Mouse (Mus musculus): ENCODE data around the gene Btbd9.

Gene Btbd9

DNA sequence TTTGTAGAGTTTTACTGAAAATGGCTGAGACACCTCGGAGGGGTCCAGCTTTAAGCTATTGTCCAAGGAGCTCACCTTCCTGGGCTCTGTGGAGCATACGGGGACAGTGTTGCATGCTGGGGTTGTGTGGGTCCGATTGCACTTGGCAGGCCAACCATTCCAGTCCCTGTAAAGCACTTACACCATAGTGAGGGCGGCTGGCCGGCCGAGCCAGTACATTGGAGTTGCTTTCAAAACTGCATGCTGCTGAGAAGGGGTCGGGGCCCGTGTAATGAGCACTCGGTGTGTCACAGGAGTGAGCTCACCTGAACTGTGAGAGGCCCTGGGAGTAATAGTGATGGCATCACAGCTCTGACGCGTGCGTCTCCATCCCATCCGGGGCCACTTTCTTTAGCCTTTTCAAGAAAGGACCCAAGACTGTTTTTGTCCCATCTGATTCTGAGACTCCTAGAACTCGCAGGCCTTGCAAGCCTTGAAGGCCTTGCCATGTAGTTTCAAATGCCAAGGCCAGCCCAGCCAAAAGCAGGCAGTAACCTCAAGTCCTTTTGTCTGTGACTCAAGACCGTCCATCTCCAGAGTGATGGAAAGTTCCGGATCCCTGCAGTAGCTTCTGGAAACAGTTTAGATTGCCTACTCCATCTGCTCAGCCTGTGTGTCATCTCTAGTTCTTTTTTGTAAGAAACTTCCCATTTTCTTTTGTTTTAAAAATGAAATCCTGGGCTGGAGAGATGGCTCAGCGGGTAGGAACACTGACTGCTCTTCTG lies 371.0 kb downstream of the Btbd9 start:
- DNase-seq (ENCODE audit: low spot score in 2 of 2), result no peak

DNA sequence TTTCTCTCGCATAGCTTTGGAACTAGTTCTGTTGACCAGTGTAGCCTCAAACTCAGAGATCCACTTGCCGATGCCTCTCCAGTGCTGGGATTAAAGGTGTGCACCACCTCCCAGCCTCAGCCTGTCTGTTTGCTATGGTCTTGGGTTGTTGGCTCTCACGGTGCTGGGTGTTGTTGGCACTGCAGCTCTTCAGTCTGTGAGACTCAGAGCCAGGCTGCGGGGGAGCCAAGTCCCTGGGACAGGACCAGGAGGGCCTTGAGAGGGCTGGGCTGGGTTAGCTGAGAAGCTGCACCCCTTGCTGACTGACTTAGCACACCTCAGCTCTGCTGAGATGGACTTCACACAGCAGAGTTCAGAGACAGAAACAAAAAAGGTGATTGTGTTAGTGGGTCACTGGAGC lies 376.0 kb downstream of the Btbd9 start:
- DNase-seq (ENCODE audit: low spot score in 2 of 2), result no peak

DNA sequence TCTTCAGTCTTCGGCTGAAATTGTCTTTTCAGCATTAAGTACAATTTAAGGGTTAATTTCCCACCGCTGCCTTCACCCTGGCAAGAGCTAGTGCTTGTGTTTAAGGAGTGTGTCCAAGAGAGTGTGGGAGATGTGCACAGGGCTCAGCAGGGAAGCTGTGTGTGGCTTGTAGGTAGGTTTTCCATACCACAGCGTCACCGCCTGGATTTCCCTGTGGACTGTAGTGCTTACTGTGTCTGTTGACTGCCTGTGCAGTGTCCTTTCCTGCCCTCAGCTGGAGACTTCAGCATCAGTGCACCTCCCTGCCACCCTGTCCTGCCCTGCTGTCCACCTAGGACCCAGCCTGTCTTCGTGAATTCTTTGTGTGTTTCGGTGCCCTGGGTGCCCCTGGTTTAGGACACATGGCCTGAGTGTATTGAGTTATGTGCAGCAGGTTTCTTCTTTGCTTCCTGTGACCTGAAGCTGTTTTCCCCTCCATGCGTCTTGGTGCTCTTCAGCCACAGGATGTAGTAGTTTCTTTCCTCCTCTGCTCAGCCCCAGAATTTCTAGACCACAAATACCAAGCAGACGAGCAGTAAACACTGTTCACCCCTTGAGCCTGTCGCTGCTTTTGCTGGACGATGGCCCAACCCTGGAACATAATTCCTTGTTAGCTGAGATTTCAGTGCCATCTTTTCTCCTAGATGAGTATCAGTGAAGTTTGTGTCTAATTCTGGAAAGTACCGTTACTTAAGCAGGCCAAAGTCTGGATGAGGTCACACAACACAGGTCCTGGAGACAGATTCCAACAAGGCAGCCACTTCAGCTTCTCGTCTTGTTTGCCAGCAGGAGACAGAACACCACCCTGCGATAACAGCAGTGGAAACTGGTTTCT lies 376.7 kb downstream of the Btbd9 start:
- no peak for DNase-seq (ENCODE audit: low spot score in 2 of 2)

DNA sequence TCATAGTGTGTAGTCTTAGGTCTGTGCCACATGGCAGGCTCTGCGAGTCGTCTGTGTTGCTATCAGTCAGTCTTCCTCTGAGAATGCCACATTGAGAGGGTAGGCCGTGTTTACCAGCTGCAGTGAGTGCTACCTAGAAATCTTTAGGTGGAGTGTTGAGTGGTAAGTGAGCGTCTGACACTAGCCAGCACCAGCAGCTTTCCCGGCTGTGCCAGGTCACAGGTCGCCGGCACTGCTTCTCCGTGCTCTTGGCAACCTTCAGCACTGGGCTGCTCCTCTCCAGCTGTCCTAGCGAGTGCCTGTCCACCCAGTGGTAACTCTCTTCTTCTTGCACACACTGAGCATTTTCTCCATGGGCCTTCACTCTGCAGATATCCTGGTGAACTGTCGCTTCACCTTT lies 377.9 kb downstream of the Btbd9 start:
- peak; percentile 48 to 52 for DNase-seq (ENCODE audit: low spot score in 2 of 2)

DNA sequence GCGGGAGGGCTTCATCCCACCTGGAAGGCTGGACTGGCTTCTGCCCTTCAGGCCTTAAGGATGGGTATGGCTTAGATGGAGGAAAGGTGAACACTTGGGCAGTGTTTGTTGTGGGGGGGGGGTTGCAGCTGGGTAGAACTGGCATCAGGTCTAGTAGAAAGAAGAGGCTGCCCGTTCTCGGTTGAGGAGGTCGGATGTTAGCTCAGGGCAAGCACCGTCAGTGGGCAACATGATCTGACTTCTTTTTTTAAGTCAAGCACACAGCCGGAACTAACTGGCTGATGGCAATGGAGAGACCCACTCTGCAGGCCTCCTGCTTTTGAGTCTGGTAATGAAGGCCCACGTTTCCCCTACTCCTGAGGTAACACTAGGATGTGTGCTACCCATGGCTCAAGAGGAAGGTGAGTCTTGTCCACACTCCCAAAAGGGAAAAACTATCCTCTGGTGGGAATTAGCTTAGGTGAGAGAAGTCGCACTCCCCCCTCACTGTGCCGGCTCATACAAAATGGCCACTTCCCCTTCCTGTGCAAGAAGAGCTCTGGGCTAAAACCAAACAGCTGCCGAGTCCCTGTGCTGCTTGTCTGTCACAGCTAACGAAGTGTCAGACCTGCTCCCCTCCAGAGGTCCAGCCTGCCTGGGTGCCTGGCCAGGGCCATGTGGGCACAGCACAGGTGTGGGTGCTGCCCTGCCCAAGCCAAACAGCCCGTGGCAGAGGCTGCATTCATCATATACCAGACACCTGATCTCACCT lies 378.8 kb downstream of the Btbd9 start:
- DNase-seq (ENCODE audit: low spot score in 2 of 2), result no peak

DNA sequence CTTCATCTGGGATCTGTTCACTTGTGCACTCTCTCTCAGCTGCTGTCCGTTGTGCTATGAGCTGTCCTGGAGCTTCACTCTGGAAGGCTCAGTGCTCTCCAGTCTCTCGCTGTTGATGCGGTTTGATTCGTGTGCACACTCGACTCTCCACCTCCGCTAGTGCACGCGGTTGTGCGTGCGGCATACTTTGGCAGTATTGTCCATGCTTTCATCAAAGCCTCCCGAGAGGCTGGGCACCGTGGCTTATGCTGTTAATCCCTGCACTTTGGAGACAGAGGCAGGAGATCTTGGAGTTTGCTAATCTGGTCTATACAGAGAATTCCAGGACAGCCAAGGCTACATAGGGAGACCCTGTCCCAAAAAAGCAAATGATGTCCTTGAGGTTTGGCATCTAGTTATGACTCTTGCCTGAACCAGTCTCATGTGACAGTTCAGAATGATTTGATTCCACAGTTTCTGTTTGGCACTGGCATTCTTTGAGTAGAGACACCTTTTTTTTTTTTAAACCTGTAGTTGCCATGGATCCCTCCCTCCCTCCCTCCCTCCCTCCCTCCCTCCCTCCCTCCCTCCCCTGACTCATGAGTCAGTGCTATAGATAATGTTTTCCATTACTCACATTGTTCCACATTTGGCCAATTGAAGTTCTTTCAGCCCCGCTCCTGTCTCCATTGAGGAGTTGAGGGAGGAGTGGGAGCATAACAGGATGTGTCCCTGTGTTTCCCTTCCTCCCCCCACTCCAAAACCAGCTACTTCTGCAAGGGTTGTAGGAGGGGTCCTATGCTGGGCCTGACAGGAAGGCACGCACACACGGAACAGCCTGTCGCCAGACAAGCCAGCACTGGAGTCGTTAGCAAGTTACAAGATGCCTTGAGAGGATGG lies 379.6 kb downstream of the Btbd9 start:
- peak; percentile 35 to 49 for DNase-seq (ENCODE audit: low spot score in 2 of 2)

DNA sequence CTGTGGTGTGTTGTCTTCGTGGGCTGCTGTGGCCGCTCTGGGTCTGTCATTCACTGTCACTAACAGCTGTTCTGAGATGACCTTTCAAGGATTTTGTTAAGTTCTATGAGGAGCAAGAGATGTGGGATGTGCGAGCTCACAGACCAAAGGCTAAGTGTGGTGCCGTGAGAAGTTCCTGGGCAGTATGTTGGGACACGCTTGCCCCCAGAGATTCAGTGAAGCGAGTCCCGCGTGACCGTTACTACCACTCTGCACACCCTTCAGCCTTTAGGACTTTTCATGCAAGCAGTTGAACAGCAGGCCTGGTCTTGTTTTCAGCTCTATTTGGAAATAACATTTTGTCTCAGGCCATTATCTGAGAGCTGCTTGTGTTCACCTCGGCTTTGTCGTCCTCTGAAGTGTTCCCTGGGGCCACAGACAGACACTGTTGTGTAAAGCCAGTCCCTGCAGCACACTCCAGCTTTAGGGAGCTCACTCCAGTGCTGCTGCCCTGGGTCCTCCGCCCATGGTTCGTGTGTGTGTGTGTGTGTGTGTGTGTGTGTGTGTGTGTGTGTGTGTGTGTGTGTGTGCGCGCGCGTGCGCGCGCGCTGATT lies 380.6 kb downstream of the Btbd9 start:
- no peak for DNase-seq (ENCODE audit: low spot score in 2 of 2)

DNA sequence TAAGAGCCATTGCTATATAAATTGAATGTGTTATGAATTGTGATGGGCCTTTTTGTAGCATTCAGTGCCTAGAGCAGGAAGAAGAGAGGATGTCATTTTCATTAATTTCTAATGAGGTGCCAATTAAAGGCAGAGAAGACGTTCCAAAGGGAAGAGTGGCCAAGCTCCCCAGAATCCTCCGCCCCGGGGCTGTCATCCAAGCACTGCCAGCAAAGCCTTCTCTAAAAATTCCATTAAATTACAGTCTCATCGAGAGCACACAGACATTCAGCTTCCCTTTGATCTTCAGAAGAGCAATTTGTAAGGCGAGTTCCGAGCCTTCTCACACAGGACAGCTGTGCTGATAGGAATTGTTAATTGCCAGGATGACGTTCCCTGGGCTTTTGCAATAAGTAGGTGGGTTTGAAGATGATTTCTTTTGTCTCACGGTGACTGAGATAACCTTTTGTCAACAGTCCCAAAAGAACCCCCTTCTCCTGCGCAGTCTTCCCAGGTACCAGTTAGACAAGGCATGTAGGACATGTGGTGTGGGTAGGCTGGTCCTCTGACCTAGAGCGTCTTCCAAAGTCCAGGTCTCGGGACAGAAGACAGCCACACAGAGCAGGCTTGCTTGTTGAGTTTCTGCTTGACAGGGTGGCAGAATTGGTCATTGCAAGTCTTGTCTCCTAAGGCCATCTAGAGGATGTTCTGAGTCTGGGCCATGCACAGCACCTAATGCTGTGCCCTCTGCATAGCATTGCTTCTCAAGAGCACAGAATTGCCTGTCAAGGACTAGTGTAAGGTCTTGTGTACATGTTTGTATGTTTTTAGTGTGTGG lies 381.5 kb downstream of the Btbd9 start:
- no peak for DNase-seq (ENCODE audit: low spot score in 2 of 2)

DNA sequence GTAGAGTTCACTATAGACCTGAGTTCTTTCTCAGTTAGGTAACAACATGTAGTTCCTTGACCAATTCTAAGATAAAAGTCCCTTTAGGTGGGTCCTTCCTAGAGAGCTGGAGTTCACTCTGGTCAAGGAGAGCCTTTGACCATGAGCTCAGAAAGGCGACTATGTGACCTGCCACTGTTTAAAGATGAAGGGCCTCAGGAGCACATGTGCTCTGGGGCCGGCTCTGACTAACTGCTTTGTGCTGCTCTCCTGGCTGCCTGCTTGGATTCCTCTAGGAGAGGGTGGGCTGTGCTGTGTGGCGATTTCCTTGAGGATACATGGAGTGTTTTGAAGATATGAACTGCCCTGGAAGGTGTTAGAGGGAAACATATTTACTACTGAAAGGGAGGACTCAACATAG lies 382.2 kb downstream of the Btbd9 start:
- DNase-seq (ENCODE audit: low spot score in 2 of 2), result no peak

DNA sequence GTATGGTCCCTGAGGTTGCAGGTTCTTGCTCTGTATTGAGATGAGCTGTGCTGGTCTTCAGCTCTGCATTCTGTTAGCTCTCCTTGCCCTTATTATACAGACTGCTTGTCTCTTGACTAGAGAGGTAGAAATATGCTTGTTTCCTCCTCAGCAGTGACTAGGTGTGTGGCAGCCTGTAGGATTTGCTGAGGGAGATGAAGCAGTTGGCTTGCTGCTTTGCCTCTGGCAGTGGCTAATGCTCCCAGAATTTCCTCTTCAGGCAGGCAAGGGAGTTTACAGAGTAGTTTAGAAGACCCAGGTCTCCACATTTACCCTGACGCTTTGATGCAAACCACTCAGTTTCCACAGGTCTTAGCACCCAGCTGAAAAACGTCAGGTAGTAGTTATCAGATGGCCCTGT lies 382.7 kb downstream of the Btbd9 start:
- no peak for DNase-seq (ENCODE audit: low spot score in 2 of 2)

DNA sequence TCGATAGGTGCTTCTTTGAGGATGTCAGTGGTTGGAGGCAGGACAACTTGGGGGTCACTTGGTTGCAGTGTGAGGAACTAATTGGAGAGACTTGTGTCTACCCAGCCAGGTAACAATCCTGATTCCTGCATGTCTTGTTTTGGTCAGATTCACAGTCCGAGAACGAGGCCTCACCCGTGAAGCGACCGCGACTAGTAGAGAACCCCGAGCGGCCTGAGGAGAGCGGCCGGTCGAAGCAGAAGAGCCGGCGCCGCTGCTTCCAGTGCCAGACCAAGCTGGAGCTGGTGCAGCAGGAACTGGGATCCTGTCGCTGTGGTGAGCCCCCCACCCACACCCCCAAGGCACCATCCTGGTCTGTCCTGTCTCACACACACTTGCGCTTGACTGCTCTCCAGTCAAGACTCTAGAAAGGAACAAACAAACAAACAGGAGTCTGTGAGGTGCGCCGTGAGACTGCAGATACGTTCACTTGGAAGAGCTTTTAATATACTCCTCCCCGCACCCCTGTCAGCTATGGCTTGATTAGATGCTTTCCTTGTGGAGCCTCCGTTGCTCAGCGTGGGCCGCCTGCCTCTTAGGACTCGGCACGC lies 383.8 kb downstream of the Btbd9 start:
- DNase-seq (ENCODE audit: low spot score in 2 of 2), result no peak

DNA sequence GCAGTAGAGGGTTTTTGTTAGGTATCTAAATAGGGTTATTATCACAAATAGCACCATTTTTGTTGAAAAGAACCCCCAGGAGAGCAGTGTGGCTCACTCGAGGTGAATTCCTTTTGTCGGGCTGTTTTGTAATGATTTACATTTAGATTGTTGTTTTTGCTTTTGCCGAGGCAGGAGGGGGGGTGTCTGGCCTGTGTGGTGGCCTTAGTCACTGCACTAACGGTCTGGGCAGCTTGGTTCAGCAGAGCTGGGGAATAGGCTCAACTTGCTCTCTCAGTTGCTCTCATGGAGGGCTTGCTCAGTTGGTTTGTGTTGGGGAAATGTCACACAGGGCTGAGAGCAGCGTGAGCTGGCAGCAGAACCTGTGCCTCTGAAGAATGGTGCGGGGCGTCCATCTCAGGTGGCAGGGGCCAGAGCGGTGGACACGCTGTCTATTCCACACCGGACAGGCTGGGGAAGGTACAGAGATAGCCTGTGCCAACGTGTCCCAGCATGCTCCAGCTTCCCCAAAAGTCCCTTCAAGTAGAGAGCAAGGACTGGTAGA lies 385.1 kb downstream of the Btbd9 start:
- no peak for DNase-seq (ENCODE audit: low spot score in 2 of 2)

DNA sequence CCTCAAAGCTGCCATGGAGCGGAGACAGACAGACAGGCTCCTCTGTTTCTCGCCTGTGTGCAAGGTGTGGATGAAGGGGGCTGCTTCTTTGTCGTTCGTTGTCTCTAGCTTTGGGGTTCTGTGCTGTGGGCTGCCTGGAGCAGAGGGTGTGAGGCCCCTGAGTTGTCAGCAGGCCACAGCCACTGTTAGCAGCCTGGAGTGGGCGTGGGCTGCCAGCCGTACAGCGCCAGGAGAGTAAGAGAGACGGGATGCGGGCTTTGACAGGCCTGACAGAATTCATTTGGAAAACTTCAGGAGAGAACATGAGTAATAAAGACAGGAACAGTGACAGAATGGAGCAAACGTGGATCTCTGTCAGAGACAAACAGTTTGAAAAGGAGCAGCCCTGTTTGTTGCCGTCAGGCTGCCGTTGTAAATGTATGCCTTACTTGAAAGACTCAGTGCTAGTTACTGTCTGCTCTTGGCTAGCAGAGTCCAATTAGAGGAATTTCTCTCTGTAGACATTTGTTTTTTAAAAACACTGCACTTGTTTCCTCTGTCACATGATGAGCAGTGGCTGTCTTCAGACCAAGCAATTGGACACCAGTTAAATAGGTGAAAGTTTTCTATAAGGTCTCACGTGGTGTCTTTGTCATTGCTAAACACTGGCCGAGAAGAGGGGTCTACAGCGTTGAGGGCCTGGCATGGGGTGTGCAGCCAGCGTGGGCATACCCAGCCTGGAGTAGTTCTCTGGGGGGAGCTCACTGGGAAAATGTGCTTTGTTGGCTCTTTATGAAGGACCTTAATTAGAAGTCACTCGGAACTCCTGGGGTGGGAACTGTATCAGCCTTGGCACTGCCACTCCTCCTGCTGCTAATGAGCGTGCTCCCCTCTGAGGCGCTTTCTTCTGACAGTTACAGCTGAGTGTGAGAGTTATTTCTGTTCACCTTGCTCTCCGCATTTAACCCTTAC lies 388.0 kb downstream of the Btbd9 start:
- DNase-seq (ENCODE audit: low spot score in 2 of 2), result peak in 1 of 2 experiments; percentile 35

DNA sequence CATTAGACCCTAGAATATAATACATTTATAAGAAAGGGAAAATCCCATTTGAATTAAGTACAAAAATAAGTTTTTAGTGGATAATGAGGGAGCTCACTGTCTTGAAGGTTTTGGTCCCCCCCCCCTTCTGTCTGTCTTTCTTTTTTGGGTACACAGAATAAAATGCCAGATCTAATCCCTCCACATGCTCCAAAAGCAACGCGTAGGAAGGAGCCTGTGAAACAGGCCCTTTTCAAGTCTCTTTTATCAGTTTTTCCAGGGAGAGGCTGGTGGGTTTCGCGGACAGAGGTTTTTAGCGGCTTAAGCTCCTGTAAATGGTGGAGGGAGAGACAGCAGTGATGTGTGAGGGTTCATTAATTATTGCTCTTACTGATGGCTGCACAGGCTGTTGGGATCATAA lies 388.7 kb downstream of the Btbd9 start:
- no peak for DNase-seq (ENCODE audit: low spot score in 2 of 2)

DNA sequence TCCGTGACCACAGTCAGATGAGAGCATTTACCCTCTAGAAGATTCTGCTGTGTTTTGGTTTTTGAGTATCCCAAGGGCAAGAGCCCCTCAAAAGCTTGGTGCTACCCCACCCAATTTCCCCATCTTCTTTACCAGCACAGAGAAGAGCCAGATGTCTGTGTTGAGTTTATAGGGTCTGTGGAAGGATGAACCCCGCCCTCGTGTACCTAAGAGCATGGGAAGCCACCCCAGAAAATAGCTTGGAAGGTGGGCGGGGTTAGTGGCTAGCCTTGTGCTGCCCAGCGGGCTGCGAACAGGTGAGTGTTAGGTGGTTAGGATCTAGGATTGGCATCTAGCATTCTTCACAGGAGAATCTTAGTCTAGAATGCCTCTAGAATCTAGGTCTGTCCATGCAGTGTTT lies 389.1 kb downstream of the Btbd9 start:
- no peak for DNase-seq (ENCODE audit: low spot score in 2 of 2)

DNA sequence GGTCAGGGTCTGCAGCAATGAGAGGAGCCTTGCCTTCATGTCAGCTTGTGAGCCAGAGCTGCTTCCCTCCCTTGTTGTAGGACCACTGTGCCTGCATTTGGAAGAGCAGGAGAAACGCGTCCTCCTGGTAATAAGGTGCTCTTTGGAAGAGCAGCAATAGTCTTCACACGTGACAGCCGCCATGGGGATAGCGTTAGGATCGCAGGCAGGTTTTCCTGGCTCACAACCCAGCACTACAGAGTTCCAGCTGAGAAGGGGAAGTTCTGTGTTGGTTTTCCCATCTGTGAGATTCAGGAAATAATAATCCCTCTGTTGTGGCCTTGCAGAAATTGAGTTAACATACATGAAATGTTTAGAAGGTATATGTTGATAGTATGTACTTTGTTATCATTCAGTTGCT lies 392.7 kb downstream of the Btbd9 start:
- DNase-seq (ENCODE audit: low spot score in 2 of 2), result no peak

DNA sequence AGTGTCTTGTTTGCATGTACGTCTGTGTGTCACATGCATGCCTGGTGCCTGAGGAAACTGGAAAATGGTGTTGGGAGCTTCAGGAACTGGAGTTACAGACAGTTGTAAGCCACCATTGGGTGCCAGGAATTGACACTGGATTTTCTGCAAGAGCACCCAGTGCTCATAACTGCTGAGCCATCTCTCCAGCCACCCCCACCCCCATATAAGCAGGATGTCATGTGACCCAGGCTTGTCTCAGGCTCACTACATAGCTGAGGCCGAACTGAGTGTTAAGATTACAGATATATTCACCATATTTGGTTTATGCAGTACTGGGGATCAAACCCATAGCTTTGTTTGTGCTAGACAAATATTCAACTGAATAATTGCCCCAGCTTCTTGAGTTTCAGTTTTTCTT lies 394.2 kb downstream of the Btbd9 start:
- no peak for DNase-seq (ENCODE audit: low spot score in 2 of 2)

DNA sequence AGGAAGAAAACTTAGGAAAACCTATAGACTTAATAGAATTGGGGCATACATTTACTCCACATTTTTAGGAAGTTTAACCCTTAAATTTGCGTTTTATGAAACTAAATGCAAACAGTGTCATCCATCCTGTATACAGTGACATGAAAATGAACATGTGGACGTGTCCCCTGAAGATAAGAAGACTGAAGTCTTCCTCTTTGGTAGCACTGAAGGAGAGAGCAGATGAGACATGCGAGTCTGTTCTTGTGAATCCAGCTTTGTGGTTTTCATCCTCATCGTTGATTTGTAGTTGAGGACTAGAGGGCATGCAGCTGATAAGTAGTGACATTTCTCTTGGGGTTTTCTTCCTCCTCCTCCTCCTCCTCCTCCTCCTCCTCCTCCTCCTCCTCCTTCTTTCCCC lies 394.7 kb downstream of the Btbd9 start:
- no peak for DNase-seq (ENCODE audit: low spot score in 2 of 2)

All from heart, adult 9 months (tissue).